39 mouse cellular contexts compared by ENCODE assay signal in genomic region chr2:91152885-91153377, GRCm38 (mm10). TPM values are rescaled to one million over a fixed set of nuclear protein-coding genes. Genes with fewer than 3 reads are reported as not detected.
"Had no signal": no experiment of that assay in that cellular context is flagged by ENCODE, and none has a peak within 500 bp of the region (broad histone marks: within the 10 kb centered on the region; RNA-seq: fewer than 3 reads in every experiment).

No protein-coding gene starts in this region.

- ATAC-seq: hindbrain, embryonic 16.5 days; hindbrain, postnatal 0 days; inflammation-experienced regulatory T-cells, adult 6 months; intestine, embryonic 15.5 days; intestine, embryonic 16.5 days; intestine, postnatal 0 days had no signal

- DNase-seq: heart, postnatal 10 days; heart, postnatal 14 days; heart, postnatal 36 days; heart, postnatal 4 days; kidney, adult 11 months; kidney, adult 18-20 months; kidney, adult 2 months; kidney, adult 8-10 months; kidney, adult 9 months; kidney, postnatal 10 days; kidney, postnatal 14 days; kidney, postnatal 25 days; kidney, postnatal 36 days; kidney, postnatal 4 days; layer of hippocampus, adult 9-11 months; layer of hippocampus, postnatal 36 days had no signal

- H3K4me1 ChIP-seq: heart, embryonic 13.5 days; heart, embryonic 15.5 days; hindbrain, embryonic 10.5 days; hindbrain, embryonic 12.5 days; hindbrain, embryonic 13.5 days; hindbrain, embryonic 15.5 days; intestine, embryonic 15.5 days; kidney, embryonic 15.5 days had no signal

- H3K4me2 ChIP-seq: heart, embryonic 11.5 days; heart, embryonic 12.5 days; heart, embryonic 13.5 days; heart, embryonic 15.5 days; hindbrain, embryonic 12.5 days; hindbrain, embryonic 13.5 days; hindbrain, embryonic 14.5 days; hindbrain, embryonic 15.5 days; intestine, embryonic 15.5 days; kidney, embryonic 15.5 days had no signal

- H3K27ac ChIP-seq: heart, embryonic 10.5 days; heart, embryonic 13.5 days; heart, embryonic 15.5 days; hindbrain, embryonic 10.5 days; hindbrain, embryonic 12.5 days; hindbrain, embryonic 13.5 days; hindbrain, embryonic 14.5 days; hindbrain, embryonic 15.5 days; hindbrain, postnatal 0 days; intestine, embryonic 15.5 days; kidney, embryonic 15.5 days; kidney, postnatal 0 days; layer of hippocampus, adult 2 months had no signal

- H3K9me3 ChIP-seq: heart, embryonic 10.5 days; heart, embryonic 12.5 days; heart, embryonic 13.5 days; heart, embryonic 15.5 days; hindbrain, embryonic 10.5 days; hindbrain, embryonic 12.5 days; hindbrain, embryonic 13.5 days; hindbrain, embryonic 15.5 days; intestine, embryonic 15.5 days; kidney, embryonic 15.5 days had no signal

- H3K4me3 ChIP-seq: heart, embryonic 10.5 days; heart, embryonic 12.5 days; heart, embryonic 13.5 days; heart, embryonic 15.5 days; hindbrain, embryonic 10.5 days; hindbrain, embryonic 12.5 days; hindbrain, embryonic 13.5 days; hindbrain, embryonic 15.5 days; intestine, embryonic 15.5 days; kidney, embryonic 15.5 days; layer of hippocampus, adult 2 months had no signal

- H3K27me3 ChIP-seq: heart, embryonic 12.5 days; heart, embryonic 13.5 days; heart, embryonic 15.5 days; hindbrain, embryonic 12.5 days; hindbrain, embryonic 13.5 days; hindbrain, embryonic 15.5 days; intestine, embryonic 15.5 days; kidney, embryonic 15.5 days had no signal

- H3K9ac ChIP-seq: heart, embryonic 12.5 days; heart, embryonic 13.5 days; heart, embryonic 15.5 days; hindbrain, embryonic 12.5 days; hindbrain, embryonic 13.5 days; hindbrain, embryonic 14.5 days; hindbrain, embryonic 15.5 days; intestine, embryonic 15.5 days; kidney, embryonic 15.5 days had no signal

RNA-seq across cellular contexts. Expression of gene Mybpc3, which starts 35.0 kb away (rescaled TPM):
- polyA plus RNA-seq: hindbrain, embryonic 10.5 days; hindbrain, embryonic 11.5 days; hindbrain, embryonic 14.5 days; hindbrain, embryonic 15.5 days; inflammation-experienced regulatory T-cells, adult 6 months; intestine, embryonic 14.5 days; intestine, embryonic 16.5 days; intestine, postnatal 0 days; kidney, embryonic 14.5 days had no signal

RNA-seq across cellular contexts. Expression of gene Nr1h3, which starts 49.7 kb away (rescaled TPM):
- total RNA-seq: hematopoietic stem cell, adult 5-6 weeks had no signal
